Mouse (Mus musculus) MEL (cell line): Measurements from ENCODE around the gene Ttc32. TPM values are rescaled to one million over a fixed set of nuclear protein-coding genes. Genes with fewer than 3 reads are reported as not detected.

Experiments used
- DNase-seq: peaks from one replicate; pipeline ENCODE4 v3.0.0; 2011; ENCODE audit warnings: low read depth, low spot score
- H3K27ac ChIP-seq: 2 replicates; pipeline ENCODE4 v1.5.1; 2012; ENCODE audit warnings: low read depth, mild to moderate bottlenecking, control low read depth, low read length, moderate library complexity; ENCODE audit not compliant: control insufficient read depth
- H3K27me3 ChIP-seq, 2 experiments: fragments of 150-350 bp in 1 of 2; sonication (generic) in 1 of 2; 2 replicates each; pipeline ENCODE4 v1.6.1; 2012; ENCODE audit warnings: low read length in 2 of 2, mild to moderate bottlenecking in 2 of 2, improper control_type of control experiment in 1 of 2, moderate library complexity in 1 of 2; ENCODE audit not compliant: insufficient read depth in 2 of 2, control insufficient read depth in 1 of 2
- H3K36me3 ChIP-seq, 2 experiments: 2 replicates each; pipeline ENCODE4 v1.6.1; 2012 to 2014; ENCODE audit warnings: low read length in 2 of 2, improper control_type of control experiment in 1 of 2, inconsistent platforms in 1 of 2, mild to moderate bottlenecking in 1 of 2; ENCODE audit not compliant: insufficient read depth in 2 of 2, control insufficient read depth in 1 of 2
- H3K4me1 ChIP-seq, 2 experiments: fragments of 150-350 bp in 1 of 2; sonication (generic) in 1 of 2; 2 replicates each; pipeline ENCODE4 v1.6.1; 2012; ENCODE audit warnings: low read length in 2 of 2, improper control_type of control experiment in 1 of 2, mild to moderate bottlenecking in 1 of 2; ENCODE audit not compliant: insufficient read depth in 2 of 2, control insufficient read depth in 1 of 2
- H3K4me3 ChIP-seq, 2 experiments: fragments of 150-350 bp in 1 of 2; sonication (generic) in 1 of 2; 2 replicates each; pipeline ENCODE4 v1.5.1; 2012; ENCODE audit warnings: low read depth in 2 of 2, low read length in 2 of 2, mild to moderate bottlenecking in 2 of 2, moderate library complexity in 2 of 2, control low read depth in 1 of 2, improper control_type of control experiment in 1 of 2; ENCODE audit not compliant: control insufficient read depth in 1 of 2, insufficient read depth in 1 of 2
- H3K79me2 ChIP-seq: 2 replicates; pipeline ENCODE4 v1.6.1; 2012; ENCODE audit warnings: mild to moderate bottlenecking, low read length, moderate library complexity; ENCODE audit not compliant: control insufficient read depth, poor library complexity, insufficient read depth
- H3K9ac ChIP-seq: 2 replicates; pipeline ENCODE4 v1.6.1; 2012; ENCODE audit warnings: low read depth, mild to moderate bottlenecking, control low read depth, low read length, moderate library complexity; ENCODE audit not compliant: control insufficient read depth, poor library complexity, severe bottlenecking
- H3K9me3 ChIP-seq: fragments of 150-350 bp; sonication (generic); replicated peaks from 2 replicates; pipeline ENCODE4 v1.6.1; 2012; ENCODE audit warnings: mild to moderate bottlenecking, low read length, improper control_type of control experiment, moderate library complexity; ENCODE audit not compliant: insufficient read depth
- CHD2 ChIP-seq: IDR thresholded peaks from 2 replicates; pipeline ENCODE4 v1.6.1; 2011; ENCODE audit warnings: low read length, improper control_type of control experiment
- CTCF ChIP-seq, 3 experiments: IDR thresholded peaks in 2 of 3; conservative IDR thresholded peaks in 1 of 3; 2 replicates each; pipeline ENCODE4 v1.5.1; 2011 to 2012; ENCODE audit warnings: low read length in 3 of 3, low read depth in 2 of 3, mild to moderate bottlenecking in 2 of 3, improper control_type of control experiment in 1 of 3, inconsistent platforms in 1 of 3, mixed read lengths in 1 of 3, moderate library complexity in 1 of 3; ENCODE audit not compliant: control insufficient read depth in 1 of 3, insufficient read depth in 1 of 3, poor library complexity in 1 of 3, severe bottlenecking in 1 of 3
- ELF1 ChIP-seq: IDR thresholded peaks from 2 replicates; pipeline ENCODE4 v1.6.1; 2014; ENCODE audit warnings: low read depth, mild to moderate bottlenecking, inconsistent platforms, low read length, improper control_type of control experiment, moderate library complexity
- EP300 ChIP-seq, 2 experiments: IDR thresholded peaks; 2 replicates each; pipeline ENCODE4 v1.6.1; 2011; ENCODE audit warnings: improper control_type of control experiment in 2 of 2, low read length in 2 of 2, low read depth in 1 of 2, mild to moderate bottlenecking in 1 of 2
- GATA1 ChIP-seq: IDR thresholded peaks from 2 replicates; pipeline ENCODE4 v1.6.1; 2011; ENCODE audit warnings: low read depth, low read length, improper control_type of control experiment
- JUND ChIP-seq: IDR thresholded peaks from 2 replicates; pipeline ENCODE4 v1.6.1; 2011; ENCODE audit warnings: low read depth, mild to moderate bottlenecking, improper control_type of control experiment, low read length
- MAZ ChIP-seq: IDR thresholded peaks from 2 replicates; pipeline ENCODE4 v1.6.1; 2012; ENCODE audit warnings: low read depth, mild to moderate bottlenecking, inconsistent platforms, low read length, improper control_type of control experiment
- MXI1 ChIP-seq: IDR thresholded peaks from 2 replicates; pipeline ENCODE4 v1.6.1; 2011; ENCODE audit warnings: mild to moderate bottlenecking, low read depth, low read length, improper control_type of control experiment
- MYB ChIP-seq: IDR thresholded peaks from 2 replicates; pipeline ENCODE4 v1.6.1; 2011; ENCODE audit warnings: mild to moderate bottlenecking, low read depth, low read length, improper control_type of control experiment
- MYC ChIP-seq: IDR thresholded peaks from 2 replicates; pipeline ENCODE4 v1.6.1; 2011; ENCODE audit warnings: low read depth, mild to moderate bottlenecking, low read length, improper control_type of control experiment, moderate library complexity
- NELFE ChIP-seq: IDR thresholded peaks from 2 replicates; pipeline ENCODE4 v1.6.1; 2011; ENCODE audit warnings: low read depth, low read length, improper control_type of control experiment
- NRF1 ChIP-seq: IDR thresholded peaks from 2 replicates; pipeline ENCODE4 v1.6.1; 2014; ENCODE audit warnings: low read depth, mild to moderate bottlenecking, inconsistent platforms, low read length, improper control_type of control experiment, moderate library complexity; ENCODE audit not compliant: poor library complexity, insufficient read depth, severe bottlenecking
- POLR2A ChIP-seq, 2 experiments: IDR thresholded peaks; 2 replicates each; pipeline ENCODE4 v1.6.1; 2011 to 2012; ENCODE audit warnings: low read length in 2 of 2, mild to moderate bottlenecking in 2 of 2, control low read depth in 1 of 2, improper control_type of control experiment in 1 of 2, low read depth in 1 of 2, moderate library complexity in 1 of 2; ENCODE audit not compliant: control insufficient read depth in 1 of 2, insufficient read depth in 1 of 2, poor library complexity in 1 of 2
- POLR2AphosphoS2 ChIP-seq: IDR thresholded peaks from 2 replicates; pipeline ENCODE4 v1.6.1; 2011; ENCODE audit warnings: low read length, improper control_type of control experiment
- POLR2AphosphoS5 ChIP-seq: IDR thresholded peaks from 2 replicates; pipeline ENCODE4 v1.6.1; 2012; ENCODE audit warnings: low read depth, borderline replicate concordance, mild to moderate bottlenecking, inconsistent platforms, low read length, moderate library complexity, mixed read lengths
- RAD21 ChIP-seq: IDR thresholded peaks from 2 replicates; pipeline ENCODE4 v1.6.1; 2011; ENCODE audit warnings: mild to moderate bottlenecking, low read depth, low read length, improper control_type of control experiment
- RCOR1 ChIP-seq: IDR thresholded peaks from 2 replicates; pipeline ENCODE4 v1.6.1; 2012; ENCODE audit warnings: low read depth, mild to moderate bottlenecking, inconsistent platforms, low read length, improper control_type of control experiment
- SIN3A ChIP-seq: IDR thresholded peaks from 2 replicates; pipeline ENCODE4 v1.6.1; 2012; ENCODE audit warnings: low read length, improper control_type of control experiment, inconsistent platforms
- SMC3 ChIP-seq: IDR thresholded peaks from 2 replicates; pipeline ENCODE4 v1.6.1; 2011; ENCODE audit warnings: low read depth, low read length, improper control_type of control experiment
- TBP ChIP-seq: IDR thresholded peaks from 2 replicates; pipeline ENCODE4 v1.8.0; 2011; ENCODE audit warnings: low read depth, low read length, improper control_type of control experiment
- UBTF ChIP-seq: IDR thresholded peaks from 2 replicates; pipeline ENCODE4 v1.6.1; 2012; ENCODE audit warnings: low read depth, mild to moderate bottlenecking, inconsistent platforms, low read length, improper control_type of control experiment, moderate library complexity, borderline replicate concordance; ENCODE audit not compliant: insufficient read depth
- USF1 ChIP-seq: IDR thresholded peaks from 2 replicates; pipeline ENCODE4 v1.6.1; 2014; ENCODE audit warnings: low read depth, mild to moderate bottlenecking, inconsistent platforms, low read length, improper control_type of control experiment, moderate library complexity
- USF2 ChIP-seq, 2 experiments: IDR thresholded peaks; 2 replicates each; pipeline ENCODE4 v1.6.1; 2011 to 2012; ENCODE audit warnings: improper control_type of control experiment in 2 of 2, low read length in 2 of 2, borderline replicate concordance in 1 of 2, inconsistent platforms in 1 of 2, low read depth in 1 of 2, mild to moderate bottlenecking in 1 of 2; ENCODE audit not compliant: insufficient read depth in 1 of 2
- ZKSCAN1 ChIP-seq: IDR thresholded peaks from 2 replicates; pipeline ENCODE4 v1.6.1; 2012; ENCODE audit warnings: low read depth, mild to moderate bottlenecking, inconsistent platforms, low read length, improper control_type of control experiment, moderate library complexity
- ZMIZ1 ChIP-seq: IDR thresholded peaks from 2 replicates; pipeline ENCODE4 v1.6.1; 2012; ENCODE audit warnings: low read depth, mild to moderate bottlenecking, inconsistent platforms, low read length, improper control_type of control experiment, moderate library complexity
- ZNF384 ChIP-seq: IDR thresholded peaks from 2 replicates; pipeline ENCODE4 v1.6.1; 2012; ENCODE audit warnings: low read depth, mild to moderate bottlenecking, inconsistent platforms, low read length, improper control_type of control experiment
- polyA plus RNA-seq, 2 experiments: library from polyadenylated mRNA; stranded (reverse) in 1 of 2; unstranded in 1 of 2; fragments of >175 nt in 1 of 2; fragments of >200 nt in 1 of 2; gene quantifications; 2 replicates each; pipeline versions ENCODE4 v1.2.1 to v1.2.4; 2012; ENCODE audit warnings: low replicate concordance in 2 of 2, low read depth in 1 of 2; ENCODE audit not compliant: insufficient read length in 2 of 2, insufficient read depth in 1 of 2, missing spikeins in 1 of 2
- total RNA-seq: library from RNA; depleted of rRNA; stranded (reverse); fragments of 300-350 nt; gene quantifications from 2 replicates; pipeline ENCODE4 v1.2.3, GENCODE M21; 2012

The Ttc32 gene
- total and polyA plus RNA-seq, 3 experiments = 7.3 to 7.4 TPM; not detected in 1

DNA sequence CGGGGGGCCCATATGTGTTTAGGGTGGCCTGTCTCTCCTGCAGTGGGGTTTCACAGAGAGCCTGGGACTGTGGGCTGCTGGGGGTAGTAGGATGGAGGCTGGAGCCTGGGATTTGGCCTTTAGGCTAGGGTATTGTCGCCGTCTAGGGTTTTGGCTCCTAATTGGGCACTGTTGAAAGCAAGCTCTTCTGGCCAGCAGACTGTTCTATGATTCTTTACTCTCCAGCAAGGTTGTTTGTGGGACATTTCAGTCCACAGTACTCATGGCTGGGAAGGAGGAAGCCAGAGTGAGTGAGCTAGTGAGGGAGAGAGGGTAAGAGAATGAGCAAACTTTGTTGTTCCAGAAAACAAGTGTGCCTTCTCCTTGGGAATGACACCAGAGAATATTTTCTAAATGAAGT lies 29.7 kb downstream of the Ttc32 start:
- Histone ChIP-seq H3K79me2 (no peaks in the 10 kb centered on the region), H3K4me1 (no peaks in the 10 kb centered on the region), H3K9me3 (no peaks in the 10 kb centered on the region), H3K9ac (no peak overlapping the region), H3K4me3 (no peak overlapping the region), H3K36me3 (no peaks in the 10 kb centered on the region), H3K27me3 (peaks cover 0 to 1% of the 10 kb centered on the region in 2 experiments; a peak in 2 of 4 replicates), H3K27ac (no peak overlapping the region)
- no peak for DNase-seq
- TF ChIP-seq USF1 (no peak), UBTF (no peak), TBP (no peak), GATA1 (no peak), POLR2AphosphoS2 (no peak), ELF1 (no peak), ZKSCAN1 (no peak), EP300 (IDR thresholded peaks at IDR 0.05; ENCODE audit: low read depth in 1 of 2, low read length in 2 of 2) (no peak), MAZ (no peak), CHD2 (no peak), RCOR1 (no peak), USF2 (IDR thresholded peaks at IDR 0.05; ENCODE audit: borderline replicate concordance in 1 of 2, insufficient read depth in 1 of 2, low read depth in 1 of 2, low read length in 2 of 2) (no peak), POLR2AphosphoS5 (no peak), ZNF384 (no peak), RAD21 (no peak), MXI1 (no peak), SMC3 (no peak), ZMIZ1 (no peak), SIN3A (no peak)

DNA sequence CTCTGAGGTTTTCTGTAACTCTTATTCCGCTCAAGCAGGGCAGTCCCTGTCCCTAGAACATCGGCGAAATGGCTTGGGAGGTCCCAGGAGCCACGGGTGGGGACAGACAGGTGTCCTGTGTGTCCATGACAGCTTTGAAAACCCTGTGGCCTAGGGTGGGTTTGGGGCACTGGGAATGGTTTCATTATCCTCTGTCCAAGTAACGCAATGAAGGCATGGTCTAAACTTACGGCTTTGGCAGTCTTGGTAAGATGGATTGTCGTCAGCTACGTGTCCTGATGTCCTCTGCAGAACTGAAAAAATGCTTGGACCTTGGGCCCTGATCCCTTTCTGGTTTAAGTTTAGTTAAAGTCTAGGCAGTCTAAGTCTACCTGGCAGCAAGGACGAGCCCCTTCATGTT lies 30.2 kb downstream of the Ttc32 start:
- Histone ChIP-seq H3K79me2 (no peaks in the 10 kb centered on the region), H3K36me3 (no peaks in the 10 kb centered on the region), H3K27me3 (peaks cover 0 to 1% of the 10 kb centered on the region in 2 experiments; a peak in 2 of 4 replicates), H3K9ac (no peak overlapping the region), H3K4me1 (no peaks in the 10 kb centered on the region), H3K4me3 (no peak overlapping the region), H3K27ac (no peak overlapping the region), H3K9me3 (no peaks in the 10 kb centered on the region)
- DNase-seq = no peak
- no peak for TF ChIP-seq RCOR1
- no peak for TF ChIP-seq GATA1
- TF ChIP-seq POLR2A (IDR thresholded peaks at IDR 0.05; ENCODE audit: control insufficient read depth in 1 of 2, insufficient read depth in 1 of 2, low read depth in 1 of 2, low read length in 2 of 2, poor library complexity in 1 of 2) = no peak
- no peak for TF ChIP-seq MAZ
- TF ChIP-seq JUND = no peak
- no peak for TF ChIP-seq NELFE
- TF ChIP-seq MXI1 = no peak
- no peak for TF ChIP-seq CTCF (IDR thresholded peaks at IDR 0.05 in 2 of 3, conservative IDR thresholded peaks at IDR 0.05 in 1 of 3; ENCODE audit: control insufficient read depth in 1 of 3, insufficient read depth in 1 of 3, low read depth in 2 of 3, low read length in 3 of 3, poor library complexity in 1 of 3, severe bottlenecking in 1 of 3)
- TF ChIP-seq CHD2 = no peak
- TF ChIP-seq NRF1 = no peak
- TF ChIP-seq RAD21 = no peak
- no peak for TF ChIP-seq MYC
- no peak for TF ChIP-seq MYB
- TF ChIP-seq POLR2AphosphoS2 = no peak
